ENCODE assay signal across 8 mouse cellular contexts in genomic region chr2:71852161-71852560, GRCm38 (mm10). TPM values are rescaled to one million over a fixed set of nuclear protein-coding genes. Genes with fewer than 3 reads are reported as not detected.
A peak's percentile ranks its signal among the peaks of the same experiment; 100 is the strongest.
DNase-seq lines count a peak whose midpoint lies in the region; ATAC-seq and TF ChIP-seq lines count a peak whose summit lies in the region.
"Not testable (repeated sequence)": the region's sequence is repeated elsewhere in the genome, so short reads cannot be mapped to it uniquely, and the experiment has no call there.

No protein-coding gene starts in this region.

- not testable (repeated sequence) for H3K36me3 ChIP-seq in midbrain, embryonic 11.5 days (ENCODE audit: control insufficient read depth, insufficient read depth, low read length)

- H3K4me2 ChIP-seq in midbrain, embryonic 11.5 days = not testable (repeated sequence)

- not testable (repeated sequence) for H3K9ac ChIP-seq in midbrain, embryonic 11.5 days (ENCODE audit: low read length)

- not testable (repeated sequence) for H3K4me1 ChIP-seq in midbrain, embryonic 11.5 days (ENCODE audit: control insufficient read depth, insufficient read depth, low read length)

- intact Hi-C loops in gastrocnemius, postnatal 14 days (cut with DNase I; ENCODE audit: low total_unique reads); left cerebral cortex, postnatal 14 days (cut with DNase I): not testable (repeated sequence)

- POLR2A ChIA-PET in Patski (lab: Charles Lee) = not testable (repeated sequence)

- ATAC-seq in Patski; midbrain, embryonic 11.5 days (ENCODE audit: low FRiP score): not testable (repeated sequence)

- not testable (repeated sequence) for H3K4me3 ChIP-seq in midbrain, embryonic 11.5 days (ENCODE audit: low read depth, low read length)

- peak; percentile 77 for TF ChIP-seq CTCF in Patski (IDR thresholded peaks at IDR 0.05)

- not testable (repeated sequence) for H3K27me3 ChIP-seq in Patski; midbrain, embryonic 11.5 days (ENCODE audit: control insufficient read depth, insufficient read depth, low read length)

- CTCF ChIA-PET in Patski (lab: Charles Lee) = interaction anchor here (1.7 to 3.3 kb wide), 2 partner anchors 15 to 104 kb away, joined by 4 to 15 read pairs; no protein-coding TSS in a partner anchor

- H3K27ac ChIP-seq in midbrain, embryonic 11.5 days (ENCODE audit: low read depth, low read length) = not testable (repeated sequence)

- in situ Hi-C loops in Patski (cut with MboI; ENCODE audit: low pct_unique_long_range_greater_than_20kb) = loop anchor here (5.0 kb wide), 1 partner anchor 100 kb away; no protein-coding TSS in a partner anchor

- H3K9me3 ChIP-seq in midbrain, embryonic 11.5 days (ENCODE audit: control insufficient read depth, low read length) = not testable (repeated sequence)

- 4% methylated on average over 6 of the region's 8 CpGs for WGBS in midbrain, embryonic 11.5 days

- not testable (repeated sequence) for DNase-seq in Patski (ENCODE audit: low read depth, low spot score)
- peak; percentile 61 to 67 for DNase-seq in cerebellum, postnatal 36 days
- DNase-seq in gastrocnemius, postnatal 14 days = peak; percentile 22
- DNase-seq in kidney, adult 11 months = peak; percentile 41
- peak; percentile 63 to 74 for DNase-seq in left cerebral cortex, postnatal 14 days (ENCODE audit: low spot score in 2 of 2)
- DNase-seq in midbrain, embryonic 11.5 days (ENCODE audit: low spot score, missing footprints) = peak; percentile 91
- peak; percentile 60 for DNase-seq in right cerebral cortex, postnatal 4 days
- DNase-seq in urinary bladder, postnatal 14 days (ENCODE audit: low spot score) = peak; percentile 58

RNA-seq across cellular contexts. Expression of gene Pdk1, which starts 20.9 kb away (rescaled TPM):
- polyA plus RNA-seq in Patski (2021) = 41.2 TPM
- 10 to 100 TPM; 54.5 to 55.7 TPM for total RNA-seq in gastrocnemius, postnatal 14 days (2021)
- 10 to 100 TPM; 44.3 to 46.0 TPM for total RNA-seq in left cerebral cortex, postnatal 14 days (2021)
- 31.4 and 33.9 TPM in 2 replicates for polyA plus RNA-seq in midbrain, embryonic 11.5 days (2014; fragmentation: Nextera tagmentation; extraction: Ambion mirVana)
